Mouse (Mus musculus) heart, adult 11 months (tissue): ENCODE results near the gene Ptpre.

Source experiments
- DNase-seq: peaks from one replicate; pipeline ENCODE4 v3.0.0; 2022

The Ptpre gene

DNA sequence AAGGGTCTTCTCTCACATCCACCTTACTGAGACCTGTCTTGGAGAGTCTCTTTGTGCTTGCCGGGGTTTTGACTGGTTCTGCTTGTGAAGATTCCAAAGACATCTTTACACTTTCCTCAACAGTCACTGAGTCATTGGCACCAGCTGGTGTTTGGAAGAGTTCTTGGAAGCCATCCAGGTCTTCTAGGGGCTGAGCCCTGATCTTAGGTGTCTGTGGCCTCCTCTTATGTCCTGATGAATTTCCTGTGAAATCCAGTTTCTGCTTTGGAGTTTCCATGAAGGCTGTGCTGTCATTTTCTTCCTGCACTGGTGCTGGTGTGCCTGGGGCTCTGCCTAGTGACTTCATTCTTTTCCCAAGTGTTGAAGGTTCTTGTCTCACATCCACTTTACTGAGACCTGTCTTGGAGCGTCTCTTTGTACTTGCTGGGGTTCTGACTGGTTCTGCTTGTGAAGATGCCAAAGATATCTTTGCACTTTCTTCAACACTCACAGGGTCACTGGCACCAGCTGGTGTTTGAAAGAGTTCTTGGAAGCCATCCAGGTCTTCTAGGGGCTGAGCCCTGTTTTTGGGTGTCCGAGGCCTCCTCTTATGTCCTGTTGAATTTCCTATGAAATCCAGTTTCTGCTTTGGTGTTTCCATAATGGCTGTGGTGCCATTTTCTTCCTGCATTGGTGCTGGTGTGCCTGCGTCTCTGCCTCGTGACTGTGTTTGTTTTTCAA is 159.9 kb downstream of the Ptpre start:
- peak; percentile 61 for DNase-seq

DNA sequence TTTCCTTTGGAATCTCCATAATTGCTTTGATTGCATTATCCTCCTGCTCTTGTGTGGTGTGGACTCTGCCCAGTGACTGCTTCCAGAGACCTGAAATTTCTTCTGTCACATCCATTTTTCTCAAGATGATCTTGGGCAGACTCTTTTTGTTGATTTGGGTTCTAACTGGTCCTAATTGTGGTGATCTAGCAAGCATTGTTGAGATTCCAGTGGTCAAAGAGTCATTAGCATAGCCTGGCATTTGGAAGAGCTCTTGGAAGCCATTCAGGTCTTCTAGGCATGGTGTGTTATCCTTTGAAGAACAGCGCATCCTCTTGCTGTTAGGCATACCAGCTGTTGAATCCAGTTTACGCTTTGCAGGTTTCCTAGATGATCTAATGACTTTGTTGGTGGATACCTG is 161.1 kb downstream of the Ptpre start:
- peak; percentile 31 for DNase-seq

DNA sequence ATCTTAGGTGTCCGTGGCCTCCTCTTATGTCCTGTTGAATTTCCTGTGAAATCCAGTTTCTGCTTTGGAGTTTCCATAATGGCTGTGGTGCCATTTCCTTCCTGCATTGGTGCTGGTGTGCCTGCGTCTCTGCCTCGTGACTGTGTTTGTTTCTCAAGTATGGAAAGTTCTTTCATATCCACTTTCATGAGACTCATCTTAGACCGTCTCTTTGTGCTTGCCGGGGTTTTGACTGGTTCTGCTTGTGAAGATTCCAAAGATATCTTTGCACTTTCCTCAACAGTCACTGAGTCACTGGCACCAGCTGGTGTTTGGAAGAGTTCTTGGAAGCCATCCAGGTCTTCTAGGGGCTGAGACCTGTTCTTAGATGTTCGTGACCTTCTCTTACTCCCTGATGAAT is 162.1 kb downstream of the Ptpre start:
- peak; percentile 90 for DNase-seq

DNA sequence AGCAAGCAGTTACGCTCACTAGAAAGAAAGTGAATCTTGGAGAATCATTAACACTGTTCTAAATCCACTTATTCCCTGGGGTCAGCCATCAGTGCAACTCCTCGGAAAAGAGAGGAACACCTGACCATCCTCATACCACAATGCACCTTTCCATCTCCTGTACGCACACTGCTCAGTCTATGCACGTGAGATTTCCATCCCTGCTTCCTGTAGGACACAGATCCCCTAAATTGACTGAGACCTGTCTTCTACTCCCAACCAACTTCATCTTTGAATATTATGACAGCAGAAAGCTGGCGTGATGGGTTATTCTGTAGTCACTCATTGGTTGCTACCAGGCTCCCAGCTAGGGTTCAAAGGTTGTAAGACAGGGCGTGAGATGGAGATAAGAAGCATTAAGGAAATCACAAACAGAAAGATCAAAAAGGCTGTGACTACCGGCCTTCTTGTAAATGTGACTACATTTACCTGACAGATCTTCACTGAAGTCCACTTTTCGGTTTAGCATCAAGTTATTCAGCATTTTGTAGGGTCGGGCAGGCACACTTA is 166.4 kb downstream of the Ptpre start:
- DNase-seq: peak; percentile 11

DNA sequence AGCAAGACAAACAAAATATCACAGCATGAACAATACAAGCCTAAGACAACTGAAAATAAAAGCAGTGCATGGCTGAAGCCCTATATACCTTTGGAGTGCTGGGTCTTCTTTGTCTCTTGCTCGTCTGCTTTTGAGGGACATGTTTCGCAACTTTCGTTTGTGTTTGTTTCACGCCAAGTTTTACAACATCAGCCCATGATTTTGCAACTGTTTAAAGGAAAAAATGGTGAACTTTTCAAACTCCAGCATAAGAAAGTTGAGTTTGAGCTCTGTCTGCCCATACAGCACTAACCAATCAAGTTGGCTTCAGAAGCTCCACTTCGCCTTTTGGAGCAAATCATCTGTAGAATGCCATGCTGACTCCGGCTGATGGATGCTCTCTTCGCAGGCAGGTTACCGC is 167.0 kb downstream of the Ptpre start:
- DNase-seq: no peak

DNA sequence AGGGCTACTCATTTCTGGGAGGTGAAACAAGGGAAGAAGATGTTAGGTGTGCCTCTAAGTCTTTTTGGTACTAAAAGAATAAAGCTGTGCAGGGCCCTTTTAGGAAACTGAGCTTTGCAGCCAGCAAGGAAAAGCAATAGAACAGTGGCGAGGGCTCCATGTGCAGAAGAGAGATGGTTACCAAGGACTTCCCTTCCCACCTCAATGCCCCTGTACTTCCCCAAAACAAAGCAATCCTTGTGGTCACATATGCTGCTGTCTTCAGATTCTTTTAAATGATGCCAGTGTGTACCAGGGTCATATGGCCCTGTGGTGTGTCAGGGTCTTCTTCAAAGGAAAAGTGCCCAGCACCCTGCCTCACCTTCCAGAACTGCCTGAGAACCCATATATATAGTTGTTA is 167.8 kb downstream of the Ptpre start:
- DNase-seq: peak; percentile 71

DNA sequence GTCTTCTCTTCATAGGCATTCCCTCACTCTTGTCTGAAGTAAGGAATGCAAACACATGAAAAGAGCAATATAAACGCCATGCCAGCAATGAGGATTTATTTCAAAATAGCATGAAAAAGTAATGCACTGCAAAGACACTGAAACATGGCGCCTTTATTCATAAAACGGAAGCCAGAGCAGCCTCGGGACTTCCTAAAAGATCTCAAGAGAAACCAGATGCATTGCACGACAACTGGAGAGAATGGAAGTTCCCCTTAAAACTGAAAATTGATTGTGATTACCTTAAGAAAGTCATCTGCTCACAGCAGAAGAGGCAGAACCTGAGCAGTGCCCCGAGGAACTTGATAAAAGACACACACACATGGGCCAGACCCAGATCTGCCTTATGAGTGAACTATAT is 168.5 kb downstream of the Ptpre start:
- peak; percentile 77 for DNase-seq

DNA sequence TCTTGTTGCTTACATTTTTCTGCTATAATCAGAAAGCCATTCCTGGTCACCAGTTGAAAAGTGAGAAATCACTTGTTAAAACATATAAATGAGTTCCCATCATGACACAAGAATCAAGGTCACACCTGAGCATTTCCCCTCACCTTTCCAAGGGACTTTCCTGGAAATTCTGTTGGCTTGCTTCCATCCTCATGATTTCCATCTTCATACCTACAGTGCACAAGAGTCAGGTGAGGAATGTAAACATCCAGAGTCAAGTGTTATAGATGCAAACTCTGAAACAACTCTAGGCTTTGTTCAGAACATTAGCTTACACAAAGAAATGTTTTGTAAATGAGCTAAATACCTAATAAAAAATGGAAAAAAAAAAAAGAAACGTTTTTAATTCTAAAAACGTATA is 173.4 kb downstream of the Ptpre start:
- no peak for DNase-seq

DNA sequence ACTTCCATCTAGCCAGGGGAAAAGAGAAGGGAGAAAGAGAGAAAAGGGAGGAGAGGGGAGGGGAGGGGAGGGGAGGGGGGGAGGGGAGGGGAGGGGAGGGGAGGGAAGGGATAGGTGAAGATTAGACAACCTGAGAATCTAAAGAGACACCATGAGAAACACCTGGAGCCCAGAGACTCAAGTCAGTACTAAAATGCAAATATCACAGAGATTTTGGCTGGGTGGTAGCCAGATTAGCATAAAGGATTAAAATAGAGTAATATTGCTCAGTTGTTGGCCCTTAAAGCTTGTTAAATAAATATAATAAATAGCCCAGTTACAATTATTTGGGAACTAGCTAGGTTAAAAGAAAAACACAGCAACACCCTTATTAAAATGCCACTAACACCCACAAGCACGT is 175.3 kb downstream of the Ptpre start:
- DNase-seq: no peak

DNA sequence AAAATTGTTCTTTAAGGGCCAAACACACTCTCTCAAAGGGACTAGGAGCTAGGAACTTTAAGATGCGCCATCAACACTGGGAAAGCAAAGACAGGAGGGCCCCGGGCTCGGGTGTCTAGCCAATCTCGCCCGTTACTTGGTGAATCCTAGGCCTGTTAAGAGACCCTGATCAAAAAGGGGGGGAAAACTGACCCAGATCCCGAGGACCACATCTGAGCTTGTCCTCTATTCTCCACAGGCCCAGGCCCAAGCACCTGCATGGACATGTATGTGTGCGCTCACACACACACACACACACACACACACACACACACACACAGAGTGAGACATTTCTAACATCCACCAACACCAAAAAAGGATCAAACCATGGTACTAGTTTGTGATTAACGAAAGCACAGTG is 176.0 kb downstream of the Ptpre start:
- DNase-seq: peak; percentile 78

DNA sequence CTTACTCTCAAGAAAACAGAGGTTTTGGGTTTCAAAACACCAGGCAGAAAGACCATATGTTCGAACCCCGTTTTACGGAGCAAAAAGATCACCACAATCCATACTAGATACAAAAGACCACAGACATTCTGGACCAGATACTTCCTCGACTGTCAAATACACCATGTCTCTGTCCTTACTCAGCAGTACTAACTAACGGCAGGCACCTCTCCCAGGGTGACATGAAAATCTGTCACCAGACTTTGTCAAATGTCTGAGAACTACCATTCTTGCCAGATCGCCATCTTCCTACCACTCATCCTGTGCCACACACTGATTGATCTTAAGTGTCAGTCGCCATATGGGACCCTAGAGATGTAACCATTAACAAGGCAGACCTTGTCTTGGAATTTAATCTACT is 177.9 kb downstream of the Ptpre start:
- DNase-seq: peak; percentile 73

DNA sequence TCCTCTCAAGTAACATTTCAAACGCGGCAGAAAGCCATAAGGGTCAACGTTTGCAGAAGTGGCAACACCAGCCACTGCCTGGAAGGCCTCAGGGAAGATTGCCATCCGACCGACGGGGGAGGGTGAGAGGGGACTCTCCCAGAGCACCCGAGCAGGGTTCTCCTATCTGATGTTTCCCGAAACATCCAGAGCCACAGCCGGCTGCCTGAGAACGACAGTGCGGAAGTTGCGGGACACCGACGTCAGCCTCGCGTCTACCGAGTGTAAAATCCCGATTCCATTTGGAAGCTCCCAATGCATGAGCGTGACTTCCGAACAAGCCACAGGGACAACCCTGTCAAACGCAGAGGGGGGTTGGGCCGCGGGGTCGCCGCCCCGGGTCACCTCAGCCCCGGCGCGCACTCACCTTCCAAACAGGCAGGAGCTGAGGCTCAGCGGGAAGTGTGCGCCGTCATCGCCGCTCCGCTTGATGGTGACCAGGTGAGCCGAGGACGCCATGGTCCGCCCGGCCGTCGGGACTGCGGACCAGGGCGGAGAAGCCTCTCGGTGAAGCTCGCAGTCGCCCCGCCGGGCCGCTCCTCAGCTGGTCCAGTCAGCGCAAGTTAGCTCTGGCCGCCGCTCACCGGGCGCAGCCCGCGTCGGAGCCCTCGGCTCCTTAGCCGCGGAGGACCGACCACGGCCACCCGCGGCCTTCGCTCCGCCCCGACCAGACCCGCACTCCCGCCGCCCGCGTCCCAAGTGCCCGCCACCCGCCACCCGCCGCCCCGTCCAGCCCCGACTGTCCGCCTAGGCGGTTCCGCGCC is 178.6 kb downstream of the Ptpre start, which contains the start of gene Mki67:
Gene Mki67, minus strand, starts transcription at position 720 of the 803 bp plus-strand sequence.
- peak; percentile 93 for DNase-seq

DNA sequence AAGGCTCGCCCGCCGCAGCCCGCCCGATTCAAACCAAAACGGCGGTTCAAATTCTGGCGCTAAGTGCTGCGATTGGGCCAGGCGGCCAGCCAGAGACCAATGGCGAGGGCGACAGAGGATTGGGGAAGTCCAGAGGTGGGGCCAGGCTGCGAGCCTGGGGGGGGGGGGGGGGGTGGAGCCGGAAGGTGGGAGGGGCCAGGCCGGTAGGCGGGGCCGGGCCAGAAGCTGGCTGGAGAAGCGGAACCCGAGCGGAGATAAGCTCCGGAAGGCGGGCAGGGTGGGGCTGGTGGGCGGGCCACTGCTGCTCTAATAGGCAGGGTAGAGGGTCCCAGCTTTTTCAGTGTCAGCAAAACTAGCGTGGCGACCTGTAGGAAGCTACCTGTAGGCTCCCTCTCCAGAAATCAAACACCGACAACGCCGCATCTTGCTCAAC is 179.2 kb downstream of the Ptpre start:
- peak; percentile 99 for DNase-seq

DNA sequence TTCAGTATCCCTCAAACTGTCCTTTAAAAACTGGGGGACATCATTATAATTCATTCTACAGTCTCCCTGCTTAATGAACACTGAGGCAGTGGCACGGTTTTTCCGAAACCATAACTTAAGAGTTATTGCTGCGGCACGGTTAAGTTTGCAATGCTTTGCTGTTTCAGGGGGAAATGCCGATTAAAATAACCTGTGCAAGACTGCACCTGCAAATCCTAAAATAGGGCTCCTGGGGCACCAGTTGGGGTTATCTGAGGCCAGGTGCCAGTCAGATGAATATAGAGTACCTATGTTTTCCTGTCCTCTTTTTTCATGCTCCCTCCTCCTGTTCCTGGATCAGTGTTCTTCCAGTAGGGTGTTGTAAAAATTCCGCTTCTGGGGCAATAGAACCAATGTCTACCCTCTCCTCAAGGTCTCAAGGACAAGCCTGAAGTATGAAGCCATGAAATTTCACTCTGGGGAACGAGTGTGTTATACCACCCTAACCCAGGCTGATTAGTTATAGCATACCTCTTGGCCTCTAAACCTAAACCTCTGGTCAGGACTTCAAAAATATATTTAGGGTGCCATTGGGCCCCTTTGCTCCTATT is 179.8 kb downstream of the Ptpre start:
- no peak for DNase-seq

DNA sequence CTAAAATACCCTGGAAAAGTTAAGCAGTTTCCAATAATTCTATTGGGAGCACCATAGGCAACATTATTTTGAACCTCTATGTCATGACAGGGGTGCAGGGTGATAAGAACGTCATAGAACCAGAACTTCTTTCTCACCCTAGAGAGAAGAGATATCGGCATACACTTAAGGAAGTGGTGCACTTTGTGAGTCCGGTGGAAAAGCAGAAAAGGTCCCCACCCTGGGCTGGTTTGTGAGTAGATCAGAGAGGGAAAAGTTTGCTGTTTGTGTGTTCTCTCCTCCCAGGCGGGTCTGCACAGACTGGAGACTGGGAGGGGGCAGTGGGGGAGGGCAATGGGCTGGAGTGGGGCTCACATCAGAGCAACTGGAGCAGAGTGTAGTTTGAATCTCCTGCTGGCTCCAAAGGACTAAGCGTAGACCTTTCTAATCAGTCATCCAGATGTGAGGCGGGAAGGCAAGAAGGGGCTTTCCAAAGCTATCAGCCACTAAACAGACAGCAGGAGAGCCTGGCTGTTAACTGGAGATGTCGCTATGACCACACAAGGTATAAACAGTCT is 184.2 kb downstream of the Ptpre start:
- DNase-seq: no peak

DNA sequence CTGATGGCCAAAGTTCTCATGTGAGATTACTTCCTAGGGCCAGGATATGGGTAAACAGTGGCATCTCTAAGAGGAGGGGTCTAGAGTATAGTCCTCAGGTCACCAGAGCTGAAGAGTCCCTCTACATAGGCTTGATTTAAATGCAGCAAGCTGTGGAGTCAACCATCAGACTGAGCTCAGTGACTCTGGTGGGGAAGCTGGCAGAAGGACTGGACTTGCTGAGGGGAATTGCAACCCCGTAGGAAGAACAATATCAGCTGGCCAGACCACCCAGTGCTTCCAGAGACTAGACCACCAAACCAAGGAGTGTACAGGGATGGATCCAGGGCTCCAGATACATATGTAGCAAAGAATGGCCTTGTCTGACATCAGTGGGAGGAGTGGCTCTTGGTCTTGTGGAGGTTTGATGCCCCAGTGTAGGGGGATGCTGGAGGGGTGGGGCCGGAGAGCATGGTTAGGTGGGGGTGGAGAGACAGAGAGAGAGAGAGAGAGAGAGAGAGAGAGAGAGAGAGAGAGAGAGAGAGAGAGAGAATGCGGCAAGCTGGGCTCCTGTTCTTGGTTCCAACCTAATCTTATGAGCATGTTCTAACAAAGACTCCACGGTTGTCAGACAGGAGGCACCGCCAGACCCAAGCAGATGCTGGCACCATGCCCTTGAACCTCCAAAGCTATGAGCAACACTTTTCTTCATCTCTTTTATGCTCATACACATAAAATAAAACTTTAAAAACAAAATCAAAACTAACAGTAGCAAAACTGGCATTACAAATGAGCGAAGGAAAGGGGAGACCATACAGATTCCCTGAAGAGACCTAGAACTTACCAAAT is 184.9 kb downstream of the Ptpre start:
- peak; percentile 43 for DNase-seq

DNA sequence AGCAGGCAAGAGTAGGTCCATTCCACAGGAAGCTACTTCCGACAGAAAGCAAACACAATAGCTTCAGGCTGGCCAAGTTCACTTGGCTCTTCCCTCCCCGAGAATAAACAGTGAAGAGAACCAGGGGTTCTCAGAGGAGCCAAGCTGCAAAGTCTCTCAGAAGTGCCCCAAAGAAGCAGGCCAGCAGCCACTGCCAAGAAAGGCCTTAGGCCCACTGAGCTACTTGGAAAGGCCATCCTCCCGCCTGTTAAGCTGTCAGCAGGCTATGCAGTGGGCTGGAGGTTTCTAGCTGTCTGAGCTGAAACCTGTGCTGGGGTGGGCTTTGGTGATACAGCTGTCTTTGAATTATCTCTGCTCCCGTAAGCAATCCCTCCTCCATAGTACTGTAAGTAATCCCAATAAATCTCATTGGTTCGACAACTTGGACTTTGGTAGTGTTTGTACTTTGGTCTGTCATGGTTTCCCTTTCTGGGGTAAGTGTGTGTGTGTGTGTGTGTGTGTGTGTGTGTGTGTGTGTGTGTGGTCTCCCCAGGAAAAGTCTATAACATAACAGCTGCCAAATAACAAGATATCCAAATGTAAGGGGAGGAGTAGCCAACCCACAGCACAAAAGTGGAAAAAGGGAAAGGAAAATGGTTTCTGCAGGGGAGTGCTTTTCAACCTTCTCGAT is 186.5 kb downstream of the Ptpre start:
- peak; percentile 93 for DNase-seq

DNA sequence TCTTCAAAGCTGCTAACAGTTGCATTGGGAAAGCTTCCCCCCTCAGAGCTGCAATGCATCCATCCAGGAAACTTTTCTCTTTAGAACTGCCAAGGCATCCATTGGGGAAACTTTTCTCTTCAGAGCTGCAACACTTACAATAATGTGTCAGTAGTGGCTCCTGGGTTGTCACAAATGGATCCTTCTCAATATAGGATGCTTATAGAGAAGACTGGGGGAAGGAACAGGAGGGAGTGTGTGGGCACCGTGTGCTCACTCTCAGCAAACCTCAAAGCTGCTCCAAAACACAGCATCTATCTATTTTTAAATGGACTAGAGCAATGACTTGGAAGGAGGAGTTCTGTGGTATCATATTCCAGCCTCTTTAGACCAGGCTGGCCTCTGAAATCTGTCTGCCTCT is 189.4 kb downstream of the Ptpre start:
- DNase-seq: no peak

DNA sequence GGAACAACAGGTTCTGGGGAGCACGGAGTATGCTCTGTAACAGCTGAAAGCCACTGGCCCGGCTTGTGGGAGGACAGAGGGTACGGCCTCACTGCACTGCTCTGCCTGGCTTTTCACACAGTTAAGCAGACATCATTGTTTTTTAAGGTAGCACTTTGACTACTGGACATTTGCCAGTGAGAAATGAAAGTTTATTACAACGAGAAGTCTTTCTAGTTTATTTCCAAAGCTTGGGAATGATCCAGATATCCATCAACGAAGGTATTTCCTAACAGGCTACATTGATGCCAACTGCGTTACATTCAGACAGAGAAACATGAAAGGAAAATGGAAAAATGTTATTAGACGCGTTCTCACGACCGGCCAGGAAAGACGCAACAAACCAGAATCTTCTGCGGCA is 190.8 kb downstream of the Ptpre start:
- peak; percentile 36 for DNase-seq

DNA sequence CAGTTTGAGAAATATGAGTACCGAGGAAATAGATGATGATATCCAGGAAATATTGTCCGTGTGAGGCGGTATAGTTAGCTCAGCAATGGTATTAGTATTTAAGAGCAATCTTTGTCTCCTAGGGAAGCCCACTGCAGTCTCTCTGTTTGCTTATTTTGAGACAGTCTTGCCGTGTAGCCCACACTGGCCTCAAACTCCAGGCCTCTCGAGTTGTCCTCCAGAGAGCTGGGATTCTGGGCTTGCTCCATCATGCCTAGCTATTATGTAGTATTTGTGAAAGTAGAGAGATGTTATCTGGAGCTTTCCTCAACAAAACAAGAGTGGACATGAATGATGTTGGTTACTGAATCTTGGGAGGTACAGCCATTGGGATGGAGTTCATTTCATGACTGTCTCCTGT is 197.1 kb downstream of the Ptpre start:
- peak; percentile 59 for DNase-seq

DNA sequence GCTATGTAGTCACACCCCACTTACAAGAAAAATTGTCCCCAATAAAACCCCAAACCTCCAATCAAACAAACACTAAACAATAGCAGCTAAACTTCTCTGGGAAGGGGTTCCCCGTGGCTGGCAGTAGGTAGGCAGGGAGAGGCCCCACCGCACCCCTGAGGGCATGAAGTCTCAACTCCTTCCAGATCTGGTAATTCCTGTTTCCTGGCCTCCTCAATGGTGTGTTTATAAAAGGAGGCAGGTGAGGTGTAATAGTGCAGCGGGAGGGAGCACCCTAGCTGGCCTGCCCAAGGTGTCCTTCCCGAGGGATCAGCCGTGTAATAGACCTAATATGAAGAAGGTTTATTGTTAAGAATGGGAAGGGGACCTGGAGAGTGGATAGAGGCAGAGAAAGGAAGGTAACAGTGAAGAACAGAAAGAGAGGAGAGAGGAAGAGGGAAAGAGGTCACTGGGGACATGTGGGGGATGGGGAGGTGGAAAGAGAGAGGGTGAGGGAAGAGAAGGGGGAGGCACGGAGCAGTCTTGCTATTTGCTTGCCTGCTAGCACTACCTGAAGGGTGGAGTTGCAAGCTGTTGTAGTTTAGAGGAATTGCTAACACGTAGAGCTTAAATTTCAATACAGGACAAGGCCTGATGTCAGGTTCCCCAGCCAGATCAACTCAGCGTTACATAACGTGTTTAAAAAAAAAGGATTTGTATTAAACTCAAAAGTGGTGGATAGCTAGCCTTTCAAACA is 197.8 kb downstream of the Ptpre start:
- peak; percentile 52 for DNase-seq
